Mouse (Mus musculus): ENCODE data around the gene Atad1. TPM values are rescaled to one million over a fixed set of nuclear protein-coding genes. Genes with fewer than 3 reads are reported as not detected.

The Atad1 gene
- polyA plus RNA-seq, 1 experiment, result 74.5 TPM

DNA sequence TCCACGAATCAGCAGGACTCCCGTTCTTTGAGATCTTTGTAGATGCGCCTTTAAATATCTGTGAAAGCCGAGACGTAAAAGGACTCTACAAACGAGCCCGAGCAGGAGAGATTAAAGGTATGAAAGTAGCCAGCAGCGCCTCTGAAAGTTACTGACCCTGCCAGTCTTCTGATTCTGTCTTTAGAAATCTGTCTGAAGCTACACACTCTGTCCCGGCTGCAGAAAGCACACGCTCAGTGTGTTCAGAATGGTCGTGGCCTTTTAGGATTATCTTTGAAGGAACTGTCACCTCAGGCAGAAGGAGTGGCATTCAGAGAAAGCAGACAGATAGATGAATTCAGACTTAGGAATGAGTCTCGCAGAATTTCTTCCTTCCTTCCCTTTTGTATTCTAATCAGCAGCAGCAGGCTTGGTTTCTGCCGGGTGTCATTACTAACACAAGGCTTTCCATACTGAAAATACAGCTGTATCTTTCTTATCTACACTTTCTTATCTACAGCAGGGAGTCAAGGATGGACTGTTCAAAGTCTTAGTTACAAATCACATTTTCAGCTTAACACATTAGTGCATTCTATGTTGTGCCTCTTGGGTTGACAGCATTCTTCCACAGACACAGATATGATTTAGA lies 101.2 kb downstream of the Atad1 start:
- DNase-seq (ENCODE audit: low read depth), result peak; percentile 34
- TF ChIP-seq CTCF (IDR thresholded peaks at IDR 0.05; ENCODE audit: borderline replicate concordance, extremely low read depth, insufficient read depth, insufficient read length) (no peak), POLR2A (IDR thresholded peaks at IDR 0.05; ENCODE audit: borderline replicate concordance, extremely low read depth, insufficient read depth, insufficient read length, poor library complexity, severe bottlenecking) (no peak)

DNA sequence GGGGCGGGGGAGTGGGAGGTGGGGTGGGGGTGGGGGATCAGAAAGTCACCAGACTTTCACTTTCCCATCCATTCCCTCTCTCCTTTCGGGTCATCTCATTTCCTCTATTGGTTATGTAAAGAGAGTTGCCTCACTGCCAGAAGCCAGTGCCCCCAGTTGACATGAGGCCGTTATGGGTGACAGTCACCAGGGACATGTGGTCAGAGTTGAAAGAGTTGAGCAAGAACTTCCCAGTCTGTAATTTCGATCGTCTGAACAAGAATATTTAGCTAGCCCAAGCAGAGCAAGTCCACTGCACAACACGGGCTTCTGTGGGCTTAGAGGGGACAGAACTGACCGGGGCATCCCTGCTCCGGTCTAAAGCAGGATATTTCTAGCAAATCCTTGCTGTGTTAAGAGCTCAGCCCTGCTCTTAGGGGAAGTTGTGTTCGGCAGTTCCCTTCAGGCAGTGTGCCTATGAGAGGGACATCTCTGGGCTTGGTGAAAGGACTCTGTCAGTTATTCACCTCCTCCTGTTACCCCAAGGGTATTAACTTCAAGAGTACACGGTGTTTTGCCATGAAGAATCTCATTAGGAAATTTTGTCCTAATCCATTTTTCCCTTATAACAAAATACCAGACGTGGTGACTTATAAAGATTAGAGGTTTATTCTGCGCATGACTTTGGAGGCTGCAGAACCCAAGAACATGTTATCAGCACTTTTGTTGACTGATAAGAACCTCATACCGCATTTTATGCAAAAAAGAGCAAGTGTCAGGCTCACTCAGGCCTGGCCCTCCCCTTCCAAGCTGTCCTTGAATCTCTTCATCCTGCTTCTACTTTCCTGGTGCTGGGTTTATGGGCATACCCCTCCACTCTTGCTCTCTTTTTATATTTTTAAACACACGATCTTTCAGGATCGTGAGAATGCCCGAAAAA lies 102.0 kb downstream of the Atad1 start:
- TF ChIP-seq CTCF (IDR thresholded peaks at IDR 0.05; ENCODE audit: borderline replicate concordance, extremely low read depth, insufficient read depth, insufficient read length), result no peak
- TF ChIP-seq POLR2A (IDR thresholded peaks at IDR 0.05; ENCODE audit: borderline replicate concordance, extremely low read depth, insufficient read depth, insufficient read length, poor library complexity, severe bottlenecking), result no peak
- DNase-seq (ENCODE audit: low read depth), result no peak

DNA sequence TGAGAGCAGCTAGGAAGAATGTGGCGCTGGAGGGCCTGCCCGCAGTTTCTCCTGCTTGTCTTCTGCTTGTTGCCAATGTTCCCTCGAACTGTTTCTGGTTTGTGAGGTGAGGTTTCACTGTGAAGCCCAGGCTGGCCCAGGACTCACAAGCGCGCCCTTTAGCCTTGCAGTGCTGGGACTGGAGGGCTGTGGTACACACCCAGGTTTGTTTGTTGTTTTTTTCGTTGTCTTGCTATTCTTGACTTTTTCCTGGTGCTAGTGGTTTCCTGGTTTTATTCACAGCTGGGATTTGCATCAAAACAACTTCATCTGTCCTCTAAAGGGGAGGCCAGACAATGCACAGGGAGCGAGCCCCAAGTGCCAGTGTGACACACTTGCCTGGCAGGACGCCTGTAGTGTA lies 104.7 kb downstream of the Atad1 start:
- no peak for DNase-seq (ENCODE audit: low read depth)
- TF ChIP-seq POLR2A (IDR thresholded peaks at IDR 0.05; ENCODE audit: borderline replicate concordance, extremely low read depth, insufficient read depth, insufficient read length, poor library complexity, severe bottlenecking) (no peak), CTCF (IDR thresholded peaks at IDR 0.05; ENCODE audit: borderline replicate concordance, extremely low read depth, insufficient read depth, insufficient read length) (no peak)

DNA sequence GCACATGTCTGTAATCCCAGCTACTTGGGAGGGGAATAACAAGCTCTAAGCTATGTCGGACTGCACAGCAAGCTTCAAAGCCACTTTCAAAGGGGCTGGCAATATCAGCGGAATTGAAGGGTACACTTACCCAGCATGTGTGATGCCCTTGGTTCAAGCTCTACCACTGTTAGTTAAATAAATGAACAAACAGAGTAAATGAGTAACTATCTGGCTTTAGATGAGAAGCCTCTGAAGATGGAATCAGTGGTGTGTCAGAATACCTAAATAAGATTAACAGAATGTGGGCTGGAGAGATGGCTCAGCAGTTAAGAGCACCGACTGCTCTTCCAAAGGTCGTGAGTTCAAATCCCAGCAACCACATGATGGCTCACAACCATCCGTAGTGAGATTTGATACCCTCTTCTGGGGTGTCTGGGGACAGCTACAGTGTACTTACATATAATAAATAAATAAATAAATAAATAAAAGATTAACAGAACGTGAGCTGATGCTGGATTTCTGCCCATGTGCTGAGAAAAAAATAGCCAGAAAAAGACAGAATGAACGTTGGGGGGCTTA lies 110.9 kb downstream of the Atad1 start:
- DNase-seq (ENCODE audit: low read depth), result no peak
- TF ChIP-seq CTCF (IDR thresholded peaks at IDR 0.05; ENCODE audit: borderline replicate concordance, extremely low read depth, insufficient read depth, insufficient read length) (no peak), POLR2A (IDR thresholded peaks at IDR 0.05; ENCODE audit: borderline replicate concordance, extremely low read depth, insufficient read depth, insufficient read length, poor library complexity, severe bottlenecking) (no peak)

DNA sequence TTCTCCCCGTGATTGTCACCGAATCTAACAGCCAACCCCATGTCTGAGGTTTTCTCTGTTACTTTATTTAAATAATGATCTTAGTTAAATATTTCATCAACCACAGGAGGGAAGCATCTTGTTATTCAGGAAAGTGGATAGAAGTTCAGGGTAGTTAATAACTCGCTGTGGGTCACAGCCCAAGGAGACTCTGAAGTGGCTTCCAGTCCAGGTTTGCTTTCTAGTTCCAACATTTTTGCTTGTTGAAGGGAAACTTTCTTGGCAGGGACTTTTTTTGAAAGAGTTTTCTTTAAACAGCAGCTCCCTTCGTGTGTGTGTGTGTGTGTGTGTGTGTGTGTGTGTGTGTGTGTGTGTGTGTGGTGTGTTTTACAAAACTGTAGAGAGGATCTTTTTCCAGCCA lies 112.0 kb downstream of the Atad1 start:
- no peak for TF ChIP-seq CTCF (IDR thresholded peaks at IDR 0.05; ENCODE audit: borderline replicate concordance, extremely low read depth, insufficient read depth, insufficient read length)
- no peak for TF ChIP-seq POLR2A (IDR thresholded peaks at IDR 0.05; ENCODE audit: borderline replicate concordance, extremely low read depth, insufficient read depth, insufficient read length, poor library complexity, severe bottlenecking)
- DNase-seq (ENCODE audit: low read depth), result no peak

DNA sequence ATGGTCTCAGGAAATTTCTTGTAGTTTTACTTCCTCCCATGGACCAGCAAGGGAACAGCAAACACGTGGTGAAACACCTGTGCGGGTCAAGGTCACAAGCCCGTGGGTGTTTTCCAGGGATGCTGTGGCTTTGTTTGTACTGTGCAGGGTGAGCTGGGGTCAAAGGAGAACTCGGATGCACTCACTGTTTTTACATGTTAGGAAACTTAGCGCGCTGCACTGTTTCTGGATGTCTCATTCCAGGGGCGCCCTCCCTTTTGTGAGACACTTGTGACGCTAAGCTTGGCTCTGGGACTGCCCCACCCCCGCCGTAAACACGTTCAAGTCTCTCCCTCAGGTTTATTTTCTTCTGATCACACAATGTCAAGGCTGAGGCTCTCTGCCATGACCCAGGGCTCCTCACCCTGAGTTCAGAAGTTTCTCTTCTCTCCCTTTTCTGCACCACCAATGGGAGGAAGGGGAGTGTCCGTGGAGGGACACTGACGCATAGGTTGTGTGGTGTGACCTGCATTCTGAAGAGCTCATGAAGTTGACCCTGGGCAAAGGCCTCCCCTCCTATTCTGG lies 112.7 kb downstream of the Atad1 start:
- TF ChIP-seq POLR2A (IDR thresholded peaks at IDR 0.05; ENCODE audit: borderline replicate concordance, extremely low read depth, insufficient read depth, insufficient read length, poor library complexity, severe bottlenecking), result no peak
- no peak for TF ChIP-seq CTCF (IDR thresholded peaks at IDR 0.05; ENCODE audit: borderline replicate concordance, extremely low read depth, insufficient read depth, insufficient read length)
- no peak for DNase-seq (ENCODE audit: low read depth)

DNA sequence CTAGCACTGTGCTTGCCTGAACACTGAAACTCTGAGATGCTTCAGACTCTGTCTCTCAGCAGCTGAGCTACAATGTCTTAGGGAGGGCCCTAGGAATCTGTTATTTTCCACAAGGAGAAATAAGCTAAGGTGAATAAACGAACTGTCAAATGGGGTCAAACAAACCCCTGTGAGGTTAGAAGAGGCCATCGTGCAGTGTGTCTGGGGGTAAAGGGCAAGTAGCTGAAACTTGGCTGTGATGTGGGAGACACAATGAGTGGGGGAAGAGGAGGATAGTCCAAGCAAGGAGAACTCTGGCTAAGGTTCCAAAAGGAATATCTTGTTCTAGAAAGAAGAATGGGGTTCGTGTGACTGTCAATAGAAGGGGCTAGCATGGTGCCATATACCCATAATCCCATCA lies 117.4 kb downstream of the Atad1 start:
- TF ChIP-seq POLR2A (IDR thresholded peaks at IDR 0.05; ENCODE audit: borderline replicate concordance, extremely low read depth, insufficient read depth, insufficient read length, poor library complexity, severe bottlenecking) (no peak), CTCF (IDR thresholded peaks at IDR 0.05; ENCODE audit: borderline replicate concordance, extremely low read depth, insufficient read depth, insufficient read length) (no peak)
- DNase-seq (ENCODE audit: low read depth), result no peak

Other genes with a start within 250 kb of the Atad1 start
- gene Papss2, start 144.0 kb downstream of the Atad1 start, polyA plus RNA-seq (2012; rRNA removed), result 0.59 and 1.5 TPM in 2 replicates
- gene Pten, start 17.7 kb upstream of the Atad1 start, polyA plus RNA-seq (2012; rRNA removed), result 24.7 and 40.3 TPM in 2 replicates